Mouse (Mus musculus) midbrain, embryonic 12.5 days (tissue): ENCODE measurements around the gene 4921511M17Rik. TPM values are rescaled to one million over a fixed set of nuclear protein-coding genes. Genes with fewer than 3 reads are reported as not detected.
"Not testable (repeated sequence)": the region's sequence is repeated elsewhere in the genome, so short reads cannot be mapped to it uniquely, and the experiment has no call there.

Experiments
- ATAC-seq: fragments of 200-750 bp; cut with Nextera tagmentation; 2 replicates; pipeline ENCODE4 v1.8.0; 2017; ENCODE audit warnings: low read depth, moderate TSS enrichment, moderate library complexity; ENCODE audit not compliant: low FRiP score
- H3K27ac ChIP-seq: fragments of 300-500 bp; sonication (generic); replicated peaks from 2 replicates; pipeline ENCODE4 v1.5.1; 2016; ENCODE audit warnings: mild to moderate bottlenecking
- H3K27me3 ChIP-seq: fragments of 300-500 bp; sonication (generic); 2 replicates; pipeline ENCODE4 v1.6.1; 2016; ENCODE audit warnings: mild to moderate bottlenecking
- H3K36me3 ChIP-seq: fragments of 300-500 bp; sonication (generic); 2 replicates; pipeline ENCODE4 v1.6.1; 2016
- H3K4me1 ChIP-seq: fragments of 300-500 bp; sonication (generic); 2 replicates; pipeline ENCODE4 v1.6.1; 2016
- H3K4me2 ChIP-seq: fragments of 300-500 bp; sonication (generic); replicated peaks from 2 replicates; pipeline ENCODE4 v1.6.1; 2016; ENCODE audit warnings: mild to moderate bottlenecking, moderate library complexity
- H3K4me3 ChIP-seq: fragments of 300-500 bp; sonication (generic); 2 replicates; pipeline ENCODE4 v1.5.1; 2016; ENCODE audit warnings: mild to moderate bottlenecking
- H3K9ac ChIP-seq: fragments of 300-500 bp; sonication (generic); replicated peaks from 2 replicates; pipeline ENCODE4 v1.6.1; 2016; ENCODE audit warnings: mild to moderate bottlenecking, moderate library complexity
- H3K9me3 ChIP-seq: fragments of 300-500 bp; sonication (generic); 2 replicates; pipeline ENCODE4 v1.6.1; 2016; ENCODE audit warnings: mild to moderate bottlenecking
- WGBS: fragments of 180-500 bp; shearing (Covaris S2); methylation state at CpG from one replicate; pipeline ENCODE4 v1.1.7; 2016; 5-methylcytosine and 5-hydroxymethylcytosine counted together
- polyA plus RNA-seq: library from polyadenylated mRNA; unstranded; fragments of >200 nt; fragmentation: Nextera tagmentation; extraction: Ambion mirVana; gene quantifications from 2 replicates; pipeline ENCODE4 v1.2.1, GENCODE M21; 2016

The 4921511M17Rik gene
- polyA plus RNA-seq: not detected in 2 replicates

GRCm38 (mm10) chrX:154033727-154034126 lies at the start of gene 4921511M17Rik:
Gene 4921511M17Rik, minus strand, starts transcription at chrX:154033827.
- not testable (repeated sequence) for H3K4me2 ChIP-seq, H3K9me3 ChIP-seq, H3K36me3 ChIP-seq, H3K4me3 ChIP-seq, H3K27ac ChIP-seq, ATAC-seq, H3K27me3 ChIP-seq, H3K9ac ChIP-seq, H3K4me1 ChIP-seq

GRCm38 (mm10) chrX:154054939-154055338 lies 21.3 kb upstream of the 4921511M17Rik start, which contains the start of gene Gm10057:
Gene Gm10057, minus strand, starts transcription at chrX:154055039.
- not testable (repeated sequence) for H3K9ac ChIP-seq, H3K27ac ChIP-seq, H3K4me3 ChIP-seq, H3K4me2 ChIP-seq, H3K27me3 ChIP-seq, H3K4me1 ChIP-seq, ATAC-seq, H3K9me3 ChIP-seq, H3K36me3 ChIP-seq

GRCm38 (mm10) chrX:154012540-154012939 lies 21.1 kb downstream of the 4921511M17Rik start, which contains the start of gene Samt1:
Gene Samt1, minus strand, starts transcription at chrX:154012640.
- H3K36me3 ChIP-seq, H3K4me1 ChIP-seq, H3K9ac ChIP-seq, H3K27ac ChIP-seq, H3K4me2 ChIP-seq, H3K9me3 ChIP-seq, H3K27me3 ChIP-seq, ATAC-seq, H3K4me3 ChIP-seq: not testable (repeated sequence)

GRCm38 (mm10) chrX:153976914-153977313 lies 56.7 kb downstream of the 4921511M17Rik start:
- no CpG with 5 or more reads among the region's 2 CpGs for WGBS
- not testable (repeated sequence) for H3K36me3 ChIP-seq, ATAC-seq, H3K9me3 ChIP-seq, H3K27me3 ChIP-seq, H3K27ac ChIP-seq, H3K4me1 ChIP-seq, H3K4me3 ChIP-seq, H3K9ac ChIP-seq, H3K4me2 ChIP-seq

GRCm38 (mm10) chrX:153976467-153976866 lies 57.2 kb downstream of the 4921511M17Rik start:
- H3K27ac ChIP-seq, H3K9ac ChIP-seq, ATAC-seq, H3K4me3 ChIP-seq, H3K9me3 ChIP-seq, H3K27me3 ChIP-seq, H3K4me2 ChIP-seq, H3K4me1 ChIP-seq, H3K36me3 ChIP-seq: not testable (repeated sequence)
- WGBS: 34% methylated on average over 4 of the region's 4 CpGs

GRCm38 (mm10) chrX:153974450-153974849 lies 59.2 kb downstream of the 4921511M17Rik start:
- Histone ChIP-seq H3K9me3 (no peaks in the 10 kb centered on the region), H3K36me3 (no peaks in the 10 kb centered on the region), H3K4me1 (no peaks in the 10 kb centered on the region), H3K27ac (no peak overlapping the region), H3K27me3 (no peaks in the 10 kb centered on the region), H3K4me3 (no peak overlapping the region), H3K9ac (no peak overlapping the region), H3K4me2 (no peak overlapping the region)
- ATAC-seq: no peak; the same call in 1 of the 2 replicates
- 19% methylated on average over 2 of the region's 2 CpGs for WGBS

Other genes starting within 250 kb of the 4921511M17Rik start
- 11.8 and 15.1 TPM in 2 replicates for gene Spin2c, start 201.6 kb downstream of the 4921511M17Rik start, polyA plus RNA-seq
- gene Samt1, start 21.2 kb downstream of the 4921511M17Rik start, polyA plus RNA-seq: not detected in 2 replicates
- not detected in 2 replicates for gene Gm10057, start 21.2 kb upstream of the 4921511M17Rik start, polyA plus RNA-seq
- not detected in 2 replicates for gene Gm15140, start 86.9 kb upstream of the 4921511M17Rik start, polyA plus RNA-seq